Mouse (Mus musculus): ENCODE measurements at regions not wholly inside any gene's neighbourhood (a gene's known extent, or its start where the extent isn't known, plus 50 kb on each side); places are given as distances from the start of the nearest gene placed in this dataset.

- ATAC-seq (replicated peaks; ENCODE audit: low FRiP score) (no peak), DNase-seq (ENCODE audit: low spot score) (no peak)
- no peaks in the 10 kb centered on the region for H3K36me3 ChIP-seq (ENCODE audit: control insufficient read depth, insufficient read depth, low read length)
- H3K9me3 ChIP-seq (ENCODE audit: control insufficient read depth, low read length) = no peaks in the 10 kb centered on the region
- H3K9ac ChIP-seq (ENCODE audit: low read length) = no peak overlapping the region
- H3K4me1 ChIP-seq (replicated peaks; ENCODE audit: control insufficient read depth, insufficient read depth, low read length) = no peaks in the 10 kb centered on the region
- no peak overlapping the region for H3K4me3 ChIP-seq (ENCODE audit: low read depth, low read length)
- H3K27ac ChIP-seq (ENCODE audit: low read depth, low read length) = no peak overlapping the region
- no peak overlapping the region for H3K4me2 ChIP-seq (ENCODE audit: low read depth, low read length, severe bottlenecking)
- no peaks in the 10 kb centered on the region for H3K27me3 ChIP-seq (ENCODE audit: control insufficient read depth, insufficient read depth, low read length)
- WGBS = 91% methylated on average over 9 of the region's 9 CpGs
Measured at GRCm38 (mm10) chr6:140189601-140190000, 148.3 kb upstream of the Plcz1 start.

GRCm38 (mm10) chr6:140187733-140188132 lies 146.5 kb upstream of the Plcz1 start:
- Histone ChIP-seq H3K9me3 (ENCODE audit: control insufficient read depth, low read length) (no peaks in the 10 kb centered on the region), H3K4me3 (ENCODE audit: low read depth, low read length) (no peak overlapping the region), H3K27ac (ENCODE audit: low read depth, low read length) (no peak overlapping the region), H3K4me1 (replicated peaks; ENCODE audit: control insufficient read depth, insufficient read depth, low read length) (no peaks in the 10 kb centered on the region), H3K36me3 (ENCODE audit: control insufficient read depth, insufficient read depth, low read length) (no peaks in the 10 kb centered on the region), H3K9ac (ENCODE audit: low read length) (no peak overlapping the region), H3K4me2 (ENCODE audit: low read depth, low read length, severe bottlenecking) (no peak overlapping the region), H3K27me3 (ENCODE audit: control insufficient read depth, insufficient read depth, low read length) (no peaks in the 10 kb centered on the region)
- ATAC-seq (replicated peaks; ENCODE audit: low FRiP score) (no peak), DNase-seq (ENCODE audit: low spot score) (no peak)
- WGBS = 89% methylated on average over 3 of the region's 3 CpGs

- Histone ChIP-seq H3K36me3 (ENCODE audit: control insufficient read depth, insufficient read depth, low read length) (no peaks in the 10 kb centered on the region), H3K9ac (ENCODE audit: low read length) (no peak overlapping the region), H3K4me1 (replicated peaks; ENCODE audit: control insufficient read depth, insufficient read depth, low read length) (no peaks in the 10 kb centered on the region), H3K9me3 (ENCODE audit: control insufficient read depth, low read length) (no peaks in the 10 kb centered on the region), H3K4me3 (ENCODE audit: low read depth, low read length) (no peak overlapping the region), H3K4me2 (ENCODE audit: low read depth, low read length, severe bottlenecking) (no peak overlapping the region), H3K27ac (ENCODE audit: low read depth, low read length) (no peak overlapping the region), H3K27me3 (ENCODE audit: control insufficient read depth, insufficient read depth, low read length) (no peaks in the 10 kb centered on the region)
- DNase-seq (ENCODE audit: low spot score) (no peak), ATAC-seq (replicated peaks; ENCODE audit: low FRiP score) (no peak)
- WGBS = 84% methylated on average over 6 of the region's 6 CpGs
Measured at GRCm38 (mm10) chr6:140187106-140187505, 145.8 kb upstream of the Plcz1 start.

- H3K9me3 ChIP-seq (ENCODE audit: control insufficient read depth, low read length) = no peaks in the 10 kb centered on the region
- H3K4me3 ChIP-seq (ENCODE audit: low read depth, low read length) = no peak overlapping the region
- no peak overlapping the region for H3K4me2 ChIP-seq (ENCODE audit: low read depth, low read length, severe bottlenecking)
- no peak overlapping the region for H3K9ac ChIP-seq (ENCODE audit: low read length)
- ATAC-seq (replicated peaks; ENCODE audit: low FRiP score) (no peak), DNase-seq (ENCODE audit: low spot score) (no peak)
- no peak overlapping the region for H3K27ac ChIP-seq (ENCODE audit: low read depth, low read length)
- WGBS = 85% methylated on average over 4 of the region's 4 CpGs
- no peaks in the 10 kb centered on the region for H3K36me3 ChIP-seq (ENCODE audit: control insufficient read depth, insufficient read depth, low read length)
- H3K27me3 ChIP-seq (ENCODE audit: control insufficient read depth, insufficient read depth, low read length) = no peaks in the 10 kb centered on the region
- no peaks in the 10 kb centered on the region for H3K4me1 ChIP-seq (replicated peaks; ENCODE audit: control insufficient read depth, insufficient read depth, low read length)
Measured at GRCm38 (mm10) chr6:140179999-140180398, 138.7 kb upstream of the Plcz1 start.

DNA sequence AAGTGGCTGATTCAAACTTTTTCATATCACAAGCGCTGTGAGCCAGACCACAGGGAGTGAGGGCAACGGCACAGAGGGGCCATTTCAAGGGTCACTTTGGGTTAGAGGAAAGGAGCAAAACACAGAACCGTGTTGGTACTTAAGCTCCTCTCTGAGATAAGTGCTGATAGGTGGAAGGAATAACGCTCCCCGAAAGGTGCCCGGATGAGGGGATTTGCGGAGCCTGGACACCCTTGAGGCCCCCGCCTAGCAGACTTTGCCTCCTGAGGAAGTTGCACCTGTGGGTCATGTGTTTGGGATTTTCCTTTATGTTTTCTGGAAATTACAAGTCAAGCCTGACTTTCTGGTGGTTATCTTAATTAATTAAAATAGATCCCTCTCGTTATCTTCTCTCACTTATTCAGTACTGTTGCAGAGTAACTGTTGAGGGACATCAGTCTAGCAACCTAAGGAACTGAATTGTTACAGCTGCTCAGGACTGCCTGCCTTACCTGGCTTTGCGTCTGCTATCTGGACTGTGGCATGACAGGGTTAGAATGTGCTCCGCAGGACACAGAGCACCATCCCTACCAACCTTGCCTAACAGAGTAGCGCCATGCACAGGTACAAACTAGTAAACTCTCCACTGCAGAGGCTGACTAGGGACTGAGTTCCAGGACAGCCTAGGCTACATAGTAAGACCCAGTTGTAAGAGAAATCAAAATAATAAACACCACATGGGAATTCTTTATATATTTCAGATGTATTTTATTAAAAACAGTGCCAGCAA lies 137.4 kb upstream of the Plcz1 start:
- Histone ChIP-seq H3K9ac (ENCODE audit: low read length) (no peak overlapping the region), H3K4me3 (ENCODE audit: low read depth, low read length) (no peak overlapping the region), H3K4me2 (ENCODE audit: low read depth, low read length, severe bottlenecking) (no peak overlapping the region), H3K27me3 (ENCODE audit: control insufficient read depth, insufficient read depth, low read length) (no peaks in the 10 kb centered on the region), H3K36me3 (ENCODE audit: control insufficient read depth, insufficient read depth, low read length) (no peaks in the 10 kb centered on the region), H3K27ac (ENCODE audit: low read depth, low read length) (no peak overlapping the region), H3K9me3 (ENCODE audit: control insufficient read depth, low read length) (no peaks in the 10 kb centered on the region), H3K4me1 (replicated peaks; ENCODE audit: control insufficient read depth, insufficient read depth, low read length) (no peaks in the 10 kb centered on the region)
- no peak for DNase-seq (ENCODE audit: low spot score)
- ATAC-seq (replicated peaks; ENCODE audit: low FRiP score) = no peak
- WGBS = 89% methylated on average over 12 of the region's 12 CpGs

GRCm38 (mm10) chr6:140172716-140173115 lies 131.5 kb upstream of the Plcz1 start:
- H3K27ac ChIP-seq (ENCODE audit: low read depth, low read length) = no peak overlapping the region
- H3K4me3 ChIP-seq (ENCODE audit: low read depth, low read length) = no peak overlapping the region
- no peaks in the 10 kb centered on the region for H3K36me3 ChIP-seq (ENCODE audit: control insufficient read depth, insufficient read depth, low read length)
- H3K4me1 ChIP-seq (replicated peaks; ENCODE audit: control insufficient read depth, insufficient read depth, low read length) = no peaks in the 10 kb centered on the region
- ATAC-seq (replicated peaks; ENCODE audit: low FRiP score) (no peak), DNase-seq (ENCODE audit: low spot score) (no peak)
- H3K4me2 ChIP-seq (ENCODE audit: low read depth, low read length, severe bottlenecking) = no peak overlapping the region
- H3K9ac ChIP-seq (ENCODE audit: low read length) = no peak overlapping the region
- no peaks in the 10 kb centered on the region for H3K27me3 ChIP-seq (ENCODE audit: control insufficient read depth, insufficient read depth, low read length)
- 91% methylated on average over 9 of the region's 9 CpGs for WGBS
- no peaks in the 10 kb centered on the region for H3K9me3 ChIP-seq (ENCODE audit: control insufficient read depth, low read length)

GRCm38 (mm10) chr6:140169836-140170235 lies 128.6 kb upstream of the Plcz1 start:
- H3K27ac ChIP-seq (ENCODE audit: low read depth, low read length) = no peak overlapping the region
- 99% methylated on average over 3 of the region's 3 CpGs for WGBS
- no peaks in the 10 kb centered on the region for H3K36me3 ChIP-seq (ENCODE audit: control insufficient read depth, insufficient read depth, low read length)
- no peaks in the 10 kb centered on the region for H3K9me3 ChIP-seq (ENCODE audit: control insufficient read depth, low read length)
- DNase-seq (ENCODE audit: low spot score) = no peak
- H3K9ac ChIP-seq (ENCODE audit: low read length) = no peak overlapping the region
- H3K4me3 ChIP-seq (ENCODE audit: low read depth, low read length) = no peak overlapping the region
- no peak overlapping the region for H3K4me2 ChIP-seq (ENCODE audit: low read depth, low read length, severe bottlenecking)
- no peak for ATAC-seq (replicated peaks; ENCODE audit: low FRiP score)
- no peaks in the 10 kb centered on the region; the same call in 1 of the 2 replicates for H3K4me1 ChIP-seq (replicated peaks; ENCODE audit: control insufficient read depth, insufficient read depth, low read length)
- no peaks in the 10 kb centered on the region for H3K27me3 ChIP-seq (ENCODE audit: control insufficient read depth, insufficient read depth, low read length)

GRCm38 (mm10) chr6:140167182-140167581 lies 125.9 kb upstream of the Plcz1 start:
- Histone ChIP-seq H3K9ac (ENCODE audit: low read length) (no peak overlapping the region), H3K9me3 (ENCODE audit: control insufficient read depth, low read length) (no peaks in the 10 kb centered on the region), H3K4me3 (ENCODE audit: low read depth, low read length) (no peak overlapping the region), H3K36me3 (ENCODE audit: control insufficient read depth, insufficient read depth, low read length) (no peaks in the 10 kb centered on the region), H3K27ac (ENCODE audit: low read depth, low read length) (no peak overlapping the region), H3K27me3 (ENCODE audit: control insufficient read depth, insufficient read depth, low read length) (no peaks in the 10 kb centered on the region), H3K4me2 (ENCODE audit: low read depth, low read length, severe bottlenecking) (no peak overlapping the region), H3K4me1 (replicated peaks; ENCODE audit: control insufficient read depth, insufficient read depth, low read length) (no peaks in the 10 kb centered on the region; the same call in 1 of the 2 replicates)
- DNase-seq (ENCODE audit: low spot score) (no peak), ATAC-seq (replicated peaks; ENCODE audit: low FRiP score) (no peak)
- 82% methylated on average over 4 of the region's 4 CpGs for WGBS

GRCm38 (mm10) chr6:140162729-140163128 lies 121.5 kb upstream of the Plcz1 start:
- 52% methylated on average over 5 of the region's 5 CpGs for WGBS
- no peak overlapping the region for H3K4me3 ChIP-seq (ENCODE audit: low read depth, low read length)
- H3K4me2 ChIP-seq (ENCODE audit: low read depth, low read length, severe bottlenecking) = no peak overlapping the region
- no peaks in the 10 kb centered on the region for H3K36me3 ChIP-seq (ENCODE audit: control insufficient read depth, insufficient read depth, low read length)
- ATAC-seq (replicated peaks; ENCODE audit: low FRiP score) (peak; percentile 78), DNase-seq (ENCODE audit: low spot score) (no peak)
- no peaks in the 10 kb centered on the region for H3K9me3 ChIP-seq (ENCODE audit: control insufficient read depth, low read length)
- H3K27me3 ChIP-seq (ENCODE audit: control insufficient read depth, insufficient read depth, low read length) = no peaks in the 10 kb centered on the region
- H3K9ac ChIP-seq (ENCODE audit: low read length) = no peak overlapping the region
- H3K4me1 ChIP-seq (replicated peaks; ENCODE audit: control insufficient read depth, insufficient read depth, low read length) = no peaks in the 10 kb centered on the region; the same call in 1 of the 2 replicates
- no peak overlapping the region for H3K27ac ChIP-seq (ENCODE audit: low read depth, low read length)

Data from forebrain, embryonic 11.5 days (tissue).